In the genomic region with DNA sequence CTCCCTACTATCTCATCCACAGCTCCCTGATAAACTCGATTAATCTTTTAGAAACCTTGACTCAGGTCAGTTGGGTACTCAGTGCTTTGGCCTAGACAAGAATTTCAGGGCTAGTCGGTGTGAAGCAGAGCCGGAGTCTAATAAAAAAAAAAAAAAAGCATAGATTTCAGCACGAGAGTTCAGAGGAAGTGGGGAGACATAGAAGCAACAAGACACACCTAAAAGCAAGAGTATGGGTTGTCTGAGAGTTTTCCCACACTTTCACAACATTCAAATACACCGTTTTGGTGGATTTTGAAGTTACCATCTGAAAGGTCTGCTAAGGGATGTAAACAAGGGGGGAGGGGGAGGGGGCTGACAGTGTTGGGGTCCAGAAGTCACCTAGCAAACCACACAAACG, we compare ENCODE assay signal across 38 mouse cellular contexts. TPM values are rescaled to one million over a fixed set of nuclear protein-coding genes. Genes with fewer than 3 reads are reported as not detected.
"Had no signal": no experiment of that assay in that cellular context is flagged by ENCODE, and none has a peak within 500 bp of the region (broad histone marks: within the 10 kb centered on the region; RNA-seq: fewer than 3 reads in every experiment).

No protein-coding gene starts in this region.

- H3K36me3 ChIP-seq: heart, embryonic 12.5 days; heart, embryonic 13.5 days; heart, embryonic 15.5 days; hindbrain, embryonic 10.5 days; hindbrain, embryonic 12.5 days; hindbrain, embryonic 13.5 days; hindbrain, embryonic 15.5 days; intestine, embryonic 15.5 days; kidney, embryonic 15.5 days had no signal

- H3K27me3 ChIP-seq: heart, embryonic 12.5 days; heart, embryonic 13.5 days; heart, embryonic 15.5 days; hindbrain, embryonic 12.5 days; hindbrain, embryonic 13.5 days; hindbrain, embryonic 15.5 days; intestine, embryonic 15.5 days had no signal

- H3K9me3 ChIP-seq: heart, embryonic 15.5 days; hindbrain, embryonic 10.5 days; hindbrain, embryonic 12.5 days; hindbrain, embryonic 13.5 days; hindbrain, embryonic 15.5 days; intestine, embryonic 15.5 days; kidney, embryonic 15.5 days had no signal

- H3K27ac ChIP-seq: heart, embryonic 13.5 days; heart, embryonic 15.5 days; hindbrain, embryonic 10.5 days; hindbrain, embryonic 12.5 days; hindbrain, embryonic 13.5 days; hindbrain, embryonic 14.5 days; hindbrain, embryonic 15.5 days; hindbrain, postnatal 0 days; intestine, embryonic 15.5 days; kidney, embryonic 15.5 days; kidney, postnatal 0 days; layer of hippocampus, adult 2 months; left cerebral cortex, adult 2 months had no signal

- DNase-seq: heart, postnatal 10 days; heart, postnatal 14 days; heart, postnatal 36 days; heart, postnatal 4 days; kidney, adult 11 months; kidney, adult 18-20 months; kidney, adult 2 months; kidney, adult 8-10 months; kidney, adult 9 months; kidney, postnatal 10 days; kidney, postnatal 14 days; kidney, postnatal 25 days; kidney, postnatal 36 days; kidney, postnatal 4 days; layer of hippocampus, adult 9-11 months; layer of hippocampus, postnatal 36 days had no signal

- H3K4me2 ChIP-seq: heart, embryonic 11.5 days; heart, embryonic 12.5 days; heart, embryonic 13.5 days; heart, embryonic 15.5 days; hindbrain, embryonic 12.5 days; hindbrain, embryonic 13.5 days; hindbrain, embryonic 14.5 days; hindbrain, embryonic 15.5 days; intestine, embryonic 15.5 days; kidney, embryonic 15.5 days had no signal

- H3K9ac ChIP-seq: heart, embryonic 12.5 days; heart, embryonic 13.5 days; heart, embryonic 15.5 days; hindbrain, embryonic 12.5 days; hindbrain, embryonic 13.5 days; hindbrain, embryonic 14.5 days; hindbrain, embryonic 15.5 days; intestine, embryonic 15.5 days; kidney, embryonic 15.5 days had no signal

- ATAC-seq: hindbrain, embryonic 16.5 days; hindbrain, postnatal 0 days; inflammation-experienced regulatory T-cells, adult 6 months; intestine, embryonic 15.5 days; intestine, embryonic 16.5 days; intestine, postnatal 0 days had no signal

- H3K4me1 ChIP-seq: heart, embryonic 12.5 days; heart, embryonic 13.5 days; heart, embryonic 15.5 days; hindbrain, embryonic 10.5 days; hindbrain, embryonic 12.5 days; hindbrain, embryonic 13.5 days; hindbrain, embryonic 15.5 days; intestine, embryonic 15.5 days; kidney, embryonic 15.5 days had no signal

- H3K4me3 ChIP-seq: heart, embryonic 12.5 days; heart, embryonic 13.5 days; heart, embryonic 15.5 days; hindbrain, embryonic 10.5 days; hindbrain, embryonic 12.5 days; hindbrain, embryonic 13.5 days; hindbrain, embryonic 15.5 days; intestine, embryonic 15.5 days; kidney, embryonic 15.5 days; layer of hippocampus, adult 2 months; left cerebral cortex, adult 2 months had no signal

RNA-seq across cellular contexts. Expression of gene Fcgr4, which starts 13.6 kb away (rescaled TPM):
- total RNA-seq: heart, postnatal 10 days; hindbrain, postnatal 0 days; layer of hippocampus, adult 2 months; layer of hippocampus, postnatal 10 days; layer of hippocampus, postnatal 14 days; left cerebral cortex, adult 18-20 months had no signal
- polyA plus RNA-seq: heart, embryonic 11.5 days; inflammation-experienced regulatory T-cells, adult 6 months had no signal
